Mouse (Mus musculus) intestine, postnatal 0 days (tissue): ENCODE measurements at regions not wholly inside any gene's neighbourhood (a gene's known extent, or its start where the extent isn't known, plus 50 kb on each side); places are given as distances from the start of the nearest gene placed in this dataset.
A peak's percentile ranks its signal among the peaks of the same experiment; 100 is the strongest.

Source experiments
- ATAC-seq: fragments of 200-750 bp; cut with Nextera tagmentation; 2 replicates; pipeline ENCODE4 v1.8.0; 2017; ENCODE audit warnings: mild to moderate bottlenecking, moderate TSS enrichment, moderate library complexity
- H3K27ac ChIP-seq: fragments of 300-500 bp; sonication (generic); 2 replicates; pipeline ENCODE4 v1.5.1; 2014; ENCODE audit warnings: mild to moderate bottlenecking, low read depth, low read length, moderate library complexity
- H3K27me3 ChIP-seq: fragments of 300-500 bp; sonication (generic); replicated peaks from 2 replicates; pipeline ENCODE4 v1.6.1; 2014; ENCODE audit warnings: low read length, mixed read lengths; ENCODE audit not compliant: control insufficient read depth, insufficient read depth
- H3K36me3 ChIP-seq: fragments of 300-500 bp; sonication (generic); 2 replicates; pipeline ENCODE4 v1.6.1; 2014; ENCODE audit warnings: mild to moderate bottlenecking, moderate library complexity; ENCODE audit not compliant: control insufficient read depth, insufficient read depth
- H3K4me1 ChIP-seq: fragments of 300-500 bp; sonication (generic); replicated peaks from 2 replicates; pipeline ENCODE4 v1.6.1; 2014; ENCODE audit warnings: antibody characterized with exemption, low read length, mixed read lengths; ENCODE audit not compliant: control insufficient read depth, insufficient read depth
- H3K4me2 ChIP-seq: fragments of 300-500 bp; sonication (generic); replicated peaks from 2 replicates; pipeline ENCODE4 v1.6.1; 2014; ENCODE audit warnings: low read depth, mild to moderate bottlenecking, moderate library complexity
- H3K4me3 ChIP-seq: fragments of 300-500 bp; sonication (generic); 2 replicates; pipeline ENCODE4 v1.5.1; 2014; ENCODE audit warnings: low read depth, low read length
- H3K9ac ChIP-seq: fragments of 300-500 bp; sonication (generic); 2 replicates; pipeline ENCODE4 v1.6.1; 2014; ENCODE audit warnings: mild to moderate bottlenecking, low read depth, low read length
- H3K9me3 ChIP-seq: fragments of 300-500 bp; sonication (generic); 2 replicates; pipeline ENCODE4 v1.6.1; 2016; ENCODE audit warnings: mixed run types; ENCODE audit not compliant: control insufficient read depth
- CTCF ChIP-seq: sonication (generic); IDR thresholded peaks from 2 replicates; pipeline ENCODE4 v1.5.1; 2016; ENCODE audit warnings: low read depth, mild to moderate bottlenecking, control low read depth, antibody characterized with exemption, moderate library complexity
- WGBS: fragments of 180-500 bp; shearing (Covaris S2); extraction: QIAGEN DNeasy Blood & Tissue Kit; methylation state at CpG from one replicate; pipeline ENCODE4 v1.1.7; 2014; 5-methylcytosine and 5-hydroxymethylcytosine counted together

GRCm38 (mm10) chr4:32174771-32175170 lies 63.8 kb upstream of the Bach2 start:
- WGBS: 81% methylated on average over 7 of the region's 7 CpGs
- no peak overlapping the region for H3K9ac ChIP-seq
- H3K27me3 ChIP-seq: no peaks in the 10 kb centered on the region
- H3K9me3 ChIP-seq: no peaks in the 10 kb centered on the region
- TF ChIP-seq CTCF: no peak
- H3K4me2 ChIP-seq: no peak overlapping the region
- H3K36me3 ChIP-seq: no peaks in the 10 kb centered on the region
- H3K4me1 ChIP-seq: no peaks in the 10 kb centered on the region
- no peak for ATAC-seq
- no peak overlapping the region for H3K27ac ChIP-seq
- H3K4me3 ChIP-seq: no peak overlapping the region

DNA sequence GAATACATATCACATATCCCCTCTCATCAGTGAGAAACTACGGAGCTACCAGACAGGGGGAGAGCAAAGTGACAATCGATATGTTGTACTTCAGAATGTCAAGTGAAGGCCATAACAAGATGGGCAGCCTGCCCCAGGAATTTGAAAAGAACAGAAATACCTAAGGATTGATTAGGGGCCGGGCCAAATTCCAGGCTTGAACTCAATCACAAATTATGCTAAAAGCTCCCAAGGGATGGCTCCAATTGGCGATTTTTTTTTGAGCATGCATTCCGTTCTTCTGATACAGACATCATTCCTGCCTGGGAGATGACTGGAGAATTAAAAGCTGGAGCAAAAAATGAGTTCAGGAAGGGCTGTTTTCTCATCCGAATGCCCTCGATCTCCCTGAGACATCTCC lies 63.4 kb upstream of the Bach2 start:
- no peak overlapping the region for H3K4me3 ChIP-seq
- no peaks in the 10 kb centered on the region for H3K27me3 ChIP-seq
- H3K27ac ChIP-seq: no peak overlapping the region
- H3K36me3 ChIP-seq: no peaks in the 10 kb centered on the region
- 84% methylated on average over 7 of the region's 7 CpGs for WGBS
- no peak overlapping the region for H3K4me2 ChIP-seq
- no peaks in the 10 kb centered on the region for H3K4me1 ChIP-seq
- no peak overlapping the region for H3K9ac ChIP-seq
- no peak for ATAC-seq
- TF ChIP-seq CTCF: no peak
- H3K9me3 ChIP-seq: no peaks in the 10 kb centered on the region

DNA sequence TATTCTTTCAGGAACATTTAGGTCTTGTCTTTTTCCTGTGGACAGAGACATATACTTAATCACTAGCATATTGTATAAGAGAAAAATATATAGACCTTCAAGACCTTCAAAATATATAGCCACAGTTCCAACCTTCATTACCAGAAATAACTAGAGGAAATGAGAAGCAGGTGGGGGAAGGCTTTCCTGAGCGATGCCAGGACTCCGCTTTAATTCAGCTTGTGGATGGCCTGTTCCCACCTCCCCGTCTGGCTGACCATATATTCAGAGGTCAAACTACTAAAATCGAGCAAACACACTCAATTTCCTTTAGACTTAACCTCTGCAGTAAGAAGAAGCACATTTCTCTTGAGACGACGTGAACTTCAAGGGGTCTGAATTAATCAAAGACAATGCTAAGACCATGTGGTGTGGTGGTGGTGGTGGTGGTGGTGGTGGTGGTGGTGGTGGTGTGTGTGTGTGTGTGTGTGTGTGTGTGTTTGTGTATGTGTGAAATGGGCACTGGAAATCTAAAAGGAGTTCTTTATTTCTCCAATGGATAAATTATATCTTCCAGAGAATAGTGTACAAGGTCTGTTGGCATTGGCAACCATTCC lies 62.7 kb upstream of the Bach2 start:
- Histone ChIP-seq H3K4me3 (no peak overlapping the region), H3K27me3 (no peaks in the 10 kb centered on the region), H3K4me2 (no peak overlapping the region), H3K27ac (no peak overlapping the region), H3K9me3 (no peaks in the 10 kb centered on the region), H3K4me1 (no peaks in the 10 kb centered on the region), H3K36me3 (no peaks in the 10 kb centered on the region), H3K9ac (no peak overlapping the region)
- TF ChIP-seq CTCF: no peak
- no peak for ATAC-seq
- WGBS: 76% methylated on average over 6 of the region's 6 CpGs

GRCm38 (mm10) chr4:32176449-32177135 lies 62.0 kb upstream of the Bach2 start:
- no peak for TF ChIP-seq CTCF
- ATAC-seq: no peak

DNA sequence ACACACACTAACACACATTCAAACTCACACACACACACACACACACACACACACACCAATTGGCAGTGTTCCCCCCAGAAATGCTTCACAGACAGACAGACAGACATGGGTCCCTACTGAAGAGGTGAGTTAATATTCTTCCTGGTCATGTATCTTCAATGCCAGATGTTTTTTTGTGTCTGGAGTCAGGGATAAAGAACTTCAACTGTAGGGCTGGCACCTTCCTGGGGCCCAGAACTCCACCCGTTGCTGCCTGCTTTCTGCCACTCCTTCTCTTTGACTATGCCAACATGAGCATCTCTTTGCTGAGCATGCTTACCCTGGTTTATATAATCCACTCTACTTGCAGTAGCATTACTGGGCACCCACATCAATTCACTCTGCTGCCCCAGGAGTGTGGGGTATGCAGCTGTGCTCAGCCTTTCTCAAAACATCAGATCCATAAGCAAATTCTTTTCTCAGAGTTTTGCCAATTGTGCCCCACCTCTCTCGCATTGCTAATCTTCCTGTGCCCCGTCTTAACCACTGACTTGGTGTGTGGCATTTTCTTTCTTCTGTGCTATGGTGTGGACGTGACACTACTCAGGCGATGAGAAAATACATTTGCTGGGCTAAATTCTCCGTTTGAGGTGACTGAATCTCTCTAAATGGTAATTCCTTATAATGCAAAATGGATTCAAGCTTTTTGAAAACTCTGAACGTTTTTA lies 60.5 kb upstream of the Bach2 start:
- no peak overlapping the region for H3K9ac ChIP-seq
- H3K4me2 ChIP-seq: no peak overlapping the region
- H3K27me3 ChIP-seq: no peaks in the 10 kb centered on the region
- no peaks in the 10 kb centered on the region for H3K9me3 ChIP-seq
- TF ChIP-seq CTCF: no peak
- no peak overlapping the region for H3K4me3 ChIP-seq
- 76% methylated on average over 7 of the region's 7 CpGs for WGBS
- no peaks in the 10 kb centered on the region for H3K36me3 ChIP-seq
- H3K27ac ChIP-seq: no peak overlapping the region
- no peak for ATAC-seq
- H3K4me1 ChIP-seq: no peaks in the 10 kb centered on the region

More at GRCm38 (mm10) chr4:32176449-32177135, 62.0 kb upstream of the Bach2 start:
- no peaks in the 10 kb centered on the region for H3K9me3 ChIP-seq
- WGBS: 58% methylated on average over 4 of the region's 4 CpGs
- no peak overlapping the region for H3K27ac ChIP-seq
- no peak overlapping the region for H3K9ac ChIP-seq
- H3K36me3 ChIP-seq: no peaks in the 10 kb centered on the region
- H3K4me2 ChIP-seq: no peak overlapping the region
- no peaks in the 10 kb centered on the region for H3K4me1 ChIP-seq
- no peak overlapping the region for H3K4me3 ChIP-seq
- no peaks in the 10 kb centered on the region for H3K27me3 ChIP-seq

GRCm38 (mm10) chr4:32179707-32180241 lies 58.8 kb upstream of the Bach2 start:
- peak; percentile 54; the same call in 1 of the 2 replicates for ATAC-seq
- no peak for TF ChIP-seq CTCF
- 36% methylated on average over 8 of the region's 8 CpGs for WGBS
- H3K27ac ChIP-seq: no peak overlapping the region
- H3K4me1 ChIP-seq: no peaks in the 10 kb centered on the region
- no peaks in the 10 kb centered on the region for H3K36me3 ChIP-seq
- no peak overlapping the region for H3K4me3 ChIP-seq
- H3K27me3 ChIP-seq: no peaks in the 10 kb centered on the region
- H3K9ac ChIP-seq: no peak overlapping the region
- no peaks in the 10 kb centered on the region for H3K9me3 ChIP-seq
- H3K4me2 ChIP-seq: 0 out of 2 replicates have a peak overlapping the region, but pooled peaks have one; percentile 4
